Mouse (Mus musculus) heart, postnatal 0 days (tissue): ENCODE data around the gene Epb41.

Experiments used
- CTCF ChIP-seq: IDR thresholded peaks from 2 replicates; pipeline ENCODE4 v1.5.1; 2016; ENCODE audit warnings: antibody characterized with exemption, control low read depth, low read depth
- EP300 ChIP-seq: IDR thresholded peaks from 2 replicates; pipeline ENCODE4 v1.6.1; 2016; ENCODE audit warnings: antibody characterized with exemption, low read depth

GRCm38 (mm10) chr4:132051321-132052275 lies 23.5 kb downstream of the Epb41 start:
- TF ChIP-seq CTCF (no peak), EP300 (no peak)
